Mouse (Mus musculus): ENCODE results near the gene Tlx1. TPM values are rescaled to one million over a fixed set of nuclear protein-coding genes. Genes with fewer than 3 reads are reported as not detected.
A peak's percentile ranks its signal among the peaks of the same experiment; 100 is the strongest.

Tlx1 gene
- total and polyA plus RNA-seq, 2 experiments from 2014 or later = 0.31 to 0.34 TPM

GRCm38 (mm10) chr19:45162871-45163270 lies 12.4 kb downstream of the Tlx1 start:
- WGBS = 4% methylated on average over 12 of the region's 12 CpGs
- Histone ChIP-seq H3K4me3 (ENCODE audit: low read depth, low read length) (no peak overlapping the region), H3K9ac (replicated peaks; ENCODE audit: low read depth, low read length) (no peak overlapping the region), H3K9me3 (replicated peaks; ENCODE audit: control insufficient read depth, low read length) (no peaks in the 10 kb centered on the region), H3K27ac (ENCODE audit: low read depth) (no peak overlapping the region), H3K36me3 (replicated peaks; ENCODE audit: control insufficient read depth, insufficient read depth, low read length) (no peaks in the 10 kb centered on the region), H3K27me3 (ENCODE audit: control insufficient read depth, insufficient read depth, low read length) (peaks cover 90% of the 10 kb centered on the region), H3K4me1 (ENCODE audit: control insufficient read depth, insufficient read depth) (no peaks in the 10 kb centered on the region), H3K4me2 (ENCODE audit: low read depth, low read length) (no peak overlapping the region)
- no peak for ATAC-seq (ENCODE audit: insufficient read depth, low read depth)
- DNase-seq (ENCODE audit: low spot score) = no peak
- TF ChIP-seq CTCF (IDR thresholded peaks at IDR 0.05; ENCODE audit: low read depth) (no peak), EP300 (IDR thresholded peaks at IDR 0.05; ENCODE audit: low read depth) (no peak)

DNA sequence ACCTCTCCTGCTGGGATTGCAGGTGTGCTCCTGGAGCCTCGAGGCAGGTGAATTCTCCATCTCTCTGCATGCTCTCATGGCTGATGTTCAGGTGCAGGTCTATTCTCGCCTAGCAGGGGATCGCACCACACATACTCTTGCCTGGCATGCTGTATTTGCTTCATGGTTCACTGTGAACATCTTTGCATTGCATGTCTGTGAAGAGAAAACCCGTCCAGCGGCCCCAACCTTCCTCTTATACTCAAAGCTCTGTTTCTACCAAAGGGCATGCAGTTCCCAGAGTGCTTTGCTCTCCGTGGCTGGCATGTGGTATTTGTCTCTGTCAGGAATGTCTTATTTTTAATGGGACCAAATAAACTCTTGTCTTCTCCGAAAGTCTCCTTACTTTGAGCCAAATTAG lies 20.0 kb downstream of the Tlx1 start:
- peaks cover 54% of the 10 kb centered on the region for H3K27me3 ChIP-seq (ENCODE audit: control insufficient read depth, insufficient read depth, low read length)
- DNase-seq (ENCODE audit: low spot score) (no peak), ATAC-seq (ENCODE audit: insufficient read depth, low read depth) (no peak)

DNA sequence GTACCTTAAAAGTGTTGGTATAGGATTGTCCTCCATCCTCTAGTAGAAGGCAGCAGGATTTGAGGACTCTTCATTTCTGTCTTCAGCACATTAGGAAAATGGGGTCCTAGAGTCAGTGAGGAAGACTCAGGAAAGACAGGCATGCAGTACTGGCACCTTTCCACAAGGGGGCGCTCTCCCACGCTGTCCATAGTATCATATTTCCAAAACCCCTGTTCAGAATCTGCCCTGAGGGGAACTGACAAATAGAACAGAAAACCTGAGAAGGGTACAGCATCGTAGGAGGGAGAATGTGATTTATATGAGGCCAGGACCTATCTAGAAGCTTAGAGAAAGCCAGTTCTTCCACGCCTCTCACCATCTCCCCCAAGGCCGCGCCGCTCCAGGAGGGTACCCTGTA lies 24.3 kb downstream of the Tlx1 start:
- DNase-seq (ENCODE audit: low spot score) (no peak), ATAC-seq (ENCODE audit: insufficient read depth, low read depth) (no peak)
- TF ChIP-seq EP300 (IDR thresholded peaks at IDR 0.05; ENCODE audit: low read depth) (no peak), CTCF (IDR thresholded peaks at IDR 0.05; ENCODE audit: low read depth) (peak; percentile 62)
- Histone ChIP-seq H3K27me3 (ENCODE audit: control insufficient read depth, insufficient read depth, low read length) (peaks cover 25% of the 10 kb centered on the region; the same call in 1 of the 2 replicates), H3K4me3 (ENCODE audit: low read depth, low read length) (no peak overlapping the region), H3K4me1 (ENCODE audit: control insufficient read depth, insufficient read depth) (no peaks in the 10 kb centered on the region), H3K9ac (replicated peaks; ENCODE audit: low read depth, low read length) (no peak overlapping the region), H3K36me3 (replicated peaks; ENCODE audit: control insufficient read depth, insufficient read depth, low read length) (no peaks in the 10 kb centered on the region), H3K27ac (ENCODE audit: low read depth) (no peak overlapping the region), H3K9me3 (replicated peaks; ENCODE audit: control insufficient read depth, low read length) (no peaks in the 10 kb centered on the region), H3K4me2 (ENCODE audit: low read depth, low read length) (no peak overlapping the region)
- WGBS = 62% methylated on average over 7 of the region's 7 CpGs

More for the DNA sequence above, 20.0 kb downstream of the Tlx1 start:
- Histone ChIP-seq H3K27ac (ENCODE audit: low read depth) (no peak overlapping the region), H3K9me3 (replicated peaks; ENCODE audit: control insufficient read depth, low read length) (no peaks in the 10 kb centered on the region), H3K4me3 (ENCODE audit: low read depth, low read length) (no peak overlapping the region), H3K9ac (replicated peaks; ENCODE audit: low read depth, low read length) (no peak overlapping the region), H3K36me3 (replicated peaks; ENCODE audit: control insufficient read depth, insufficient read depth, low read length) (no peaks in the 10 kb centered on the region), H3K4me2 (ENCODE audit: low read depth, low read length) (no peak overlapping the region), H3K4me1 (ENCODE audit: control insufficient read depth, insufficient read depth) (no peaks in the 10 kb centered on the region)
- 62% methylated on average over 7 of the region's 7 CpGs for WGBS
- TF ChIP-seq EP300 (IDR thresholded peaks at IDR 0.05; ENCODE audit: low read depth) (no peak), CTCF (IDR thresholded peaks at IDR 0.05; ENCODE audit: low read depth) (no peak)

- 58% methylated on average over 8 of the region's 8 CpGs for WGBS
- ATAC-seq (ENCODE audit: insufficient read depth, low read depth) (peak; percentile 66), DNase-seq (ENCODE audit: low spot score) (peak; percentile 11)
- Histone ChIP-seq H3K4me2 (ENCODE audit: low read depth, low read length) (no peak overlapping the region), H3K27ac (ENCODE audit: low read depth) (no peak overlapping the region), H3K9me3 (replicated peaks; ENCODE audit: control insufficient read depth, low read length) (no peaks in the 10 kb centered on the region), H3K27me3 (ENCODE audit: control insufficient read depth, insufficient read depth, low read length) (peaks cover 14% of the 10 kb centered on the region; the same call in 1 of the 2 replicates), H3K4me3 (ENCODE audit: low read depth, low read length) (no peak overlapping the region), H3K4me1 (ENCODE audit: control insufficient read depth, insufficient read depth) (no peaks in the 10 kb centered on the region), H3K9ac (replicated peaks; ENCODE audit: low read depth, low read length) (no peak overlapping the region), H3K36me3 (replicated peaks; ENCODE audit: control insufficient read depth, insufficient read depth, low read length) (no peaks in the 10 kb centered on the region)
- TF ChIP-seq EP300 (IDR thresholded peaks at IDR 0.05; ENCODE audit: low read depth) (no peak), CTCF (IDR thresholded peaks at IDR 0.05; ENCODE audit: low read depth) (no peak)
These were observed 25.8 kb downstream of the Tlx1 start for GRCm38 (mm10) chr19:45176269-45176668.

- WGBS = 16% methylated on average over 26 of the region's 26 CpGs
- TF ChIP-seq CTCF (IDR thresholded peaks at IDR 0.05; ENCODE audit: low read depth) (peak; percentile 85), EP300 (IDR thresholded peaks at IDR 0.05; ENCODE audit: low read depth) (no peak)
- H3K4me1 ChIP-seq (ENCODE audit: control insufficient read depth, insufficient read depth) = no peaks in the 10 kb centered on the region
- H3K4me3 ChIP-seq (ENCODE audit: low read depth, low read length) = no peak overlapping the region
- DNase-seq (ENCODE audit: low spot score) = peak; percentile 80
- H3K36me3 ChIP-seq (replicated peaks; ENCODE audit: control insufficient read depth, insufficient read depth, low read length) = no peaks in the 10 kb centered on the region
- no peak overlapping the region for H3K27ac ChIP-seq (ENCODE audit: low read depth)
- no peak overlapping the region for H3K4me2 ChIP-seq (ENCODE audit: low read depth, low read length)
- H3K27me3 ChIP-seq (ENCODE audit: control insufficient read depth, insufficient read depth, low read length) = peaks cover 8% of the 10 kb centered on the region; the same call in 1 of the 2 replicates
- peak; percentile 53 for ATAC-seq (ENCODE audit: insufficient read depth, low read depth)
- H3K9ac ChIP-seq (replicated peaks; ENCODE audit: low read depth, low read length) = no peak overlapping the region
- no peaks in the 10 kb centered on the region for H3K9me3 ChIP-seq (replicated peaks; ENCODE audit: control insufficient read depth, low read length)
These were observed 26.7 kb downstream of the Tlx1 start for GRCm38 (mm10) chr19:45177004-45177737.

DNA sequence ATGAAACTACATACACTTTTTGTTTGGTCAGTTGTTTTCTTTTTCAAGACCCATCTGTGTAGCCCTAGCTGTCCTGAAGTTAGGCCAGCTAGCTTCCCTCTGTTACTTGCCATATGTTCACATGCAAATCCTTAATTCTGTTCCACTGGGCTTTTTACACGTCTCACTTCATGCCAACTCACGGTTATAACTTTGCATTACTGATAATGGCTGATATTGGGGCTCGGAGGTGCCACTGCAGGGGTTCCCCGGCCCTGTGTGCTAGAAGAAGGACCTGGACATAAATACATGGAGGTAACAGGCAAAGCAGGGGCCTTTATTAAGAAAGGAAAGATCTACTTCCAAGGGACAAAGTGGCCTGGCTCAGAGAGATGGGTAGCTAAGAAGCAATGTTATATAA lies 29.0 kb downstream of the Tlx1 start:
- ATAC-seq (ENCODE audit: insufficient read depth, low read depth) (no peak), DNase-seq (ENCODE audit: low spot score) (no peak)
- no peak overlapping the region for H3K4me3 ChIP-seq (ENCODE audit: low read depth, low read length)
- H3K4me2 ChIP-seq (ENCODE audit: low read depth, low read length) = no peak overlapping the region
- H3K36me3 ChIP-seq (replicated peaks; ENCODE audit: control insufficient read depth, insufficient read depth, low read length) = no peaks in the 10 kb centered on the region
- H3K9me3 ChIP-seq (replicated peaks; ENCODE audit: control insufficient read depth, low read length) = no peaks in the 10 kb centered on the region
- WGBS = 76% methylated on average over 4 of the region's 4 CpGs
- H3K4me1 ChIP-seq (ENCODE audit: control insufficient read depth, insufficient read depth) = no peaks in the 10 kb centered on the region
- TF ChIP-seq EP300 (IDR thresholded peaks at IDR 0.05; ENCODE audit: low read depth) (no peak), CTCF (IDR thresholded peaks at IDR 0.05; ENCODE audit: low read depth) (no peak)
- no peak overlapping the region for H3K9ac ChIP-seq (replicated peaks; ENCODE audit: low read depth, low read length)
- no peak overlapping the region for H3K27ac ChIP-seq (ENCODE audit: low read depth)
- no peaks in the 10 kb centered on the region for H3K27me3 ChIP-seq (ENCODE audit: control insufficient read depth, insufficient read depth, low read length)

All from heart, postnatal 0 days (tissue).